Mouse (Mus musculus): ENCODE measurements around the gene A630089N07Rik.
A peak's percentile ranks its signal among the peaks of the same experiment; 100 is the strongest.
"Not testable (repeated sequence)": the region's sequence is repeated elsewhere in the genome, so short reads cannot be mapped to it uniquely, and the experiment has no call there.

The A630089N07Rik gene

DNA sequence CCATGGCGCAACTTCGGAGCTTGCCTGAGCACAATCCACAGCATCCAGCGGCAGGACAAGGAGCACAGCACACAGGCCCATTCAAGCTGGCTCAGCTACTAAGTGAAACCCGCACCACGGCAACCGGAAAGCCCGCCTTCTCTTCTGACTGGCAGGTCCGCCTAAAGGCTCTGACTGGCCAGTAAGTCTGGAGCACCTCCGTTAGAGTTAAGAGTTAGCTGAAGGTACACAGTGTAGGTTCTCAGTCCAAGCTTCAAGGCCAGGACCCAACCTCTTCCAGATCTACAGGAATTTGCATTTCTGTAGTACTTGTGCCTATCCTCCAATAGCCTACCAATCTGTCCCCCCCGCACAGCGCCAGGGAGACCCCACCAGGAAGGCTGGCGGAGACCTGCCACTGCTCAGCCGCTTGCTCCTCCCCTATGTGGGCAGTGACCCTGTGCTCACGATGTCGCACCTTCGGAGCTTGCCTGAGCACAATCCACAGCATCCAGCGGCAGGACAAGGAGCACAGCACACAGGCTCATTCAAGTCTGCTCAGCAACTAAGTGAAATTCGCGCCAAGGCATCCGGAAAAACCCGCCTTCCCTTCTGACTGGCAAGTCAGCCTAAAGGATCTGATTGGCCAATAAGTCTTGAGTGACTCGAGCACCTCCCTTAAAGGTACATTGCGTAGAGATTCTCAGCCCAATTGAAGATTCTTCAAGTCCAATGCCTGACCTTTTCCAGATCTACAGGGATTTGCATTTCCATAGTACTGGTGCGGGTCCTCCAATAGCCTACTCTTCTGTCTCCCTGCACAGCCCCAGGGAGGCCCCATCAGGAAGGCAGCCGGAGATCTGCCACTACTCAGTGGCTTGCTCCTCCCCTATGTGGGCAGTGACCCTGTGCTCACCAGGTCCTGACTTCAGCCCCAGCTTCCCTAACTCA, at the start of gene A630089N07Rik:
Gene A630089N07Rik (minus strand): TSS at position 562 of the 930 bp plus-strand sequence.
- DNase-seq: peak; percentile 89

GRCm38 (mm10) chr16:98107109-98107508, 24.9 kb upstream of the A630089N07Rik start:
- no peak for DNase-seq

DNA sequence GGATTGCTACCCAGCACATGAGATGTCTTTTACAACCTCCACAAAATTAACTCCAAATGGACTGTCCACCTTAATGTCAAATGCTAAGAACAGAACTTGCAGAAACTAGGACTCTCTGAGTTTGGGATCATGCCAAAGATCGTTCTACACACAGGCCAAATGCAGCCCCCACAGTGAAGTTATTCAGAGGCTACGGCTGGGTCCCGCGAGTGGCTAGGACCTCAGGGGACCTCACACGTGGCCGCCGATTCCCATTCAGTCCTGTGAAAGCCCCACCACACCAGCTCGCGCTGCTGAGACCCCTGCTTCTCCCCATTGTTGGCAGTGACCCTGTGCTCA, 731 bp downstream of the A630089N07Rik start:
- DNase-seq: not testable (repeated sequence)

- DNase-seq: not testable (repeated sequence)
Observed at GRCm38 (mm10) chr16:98081140-98081539, 1.1 kb downstream of the A630089N07Rik start.

- peak; percentile 10 for DNase-seq
Observed at GRCm38 (mm10) chr16:98079382-98079781, 2.9 kb downstream of the A630089N07Rik start.

GRCm38 (mm10) chr16:98041676-98042075, 40.6 kb downstream of the A630089N07Rik start:
- DNase-seq: peak; percentile 18

- not testable (repeated sequence) for DNase-seq
Observed at GRCm38 (mm10) chr16:98034971-98035370, 47.3 kb downstream of the A630089N07Rik start.

DNA sequence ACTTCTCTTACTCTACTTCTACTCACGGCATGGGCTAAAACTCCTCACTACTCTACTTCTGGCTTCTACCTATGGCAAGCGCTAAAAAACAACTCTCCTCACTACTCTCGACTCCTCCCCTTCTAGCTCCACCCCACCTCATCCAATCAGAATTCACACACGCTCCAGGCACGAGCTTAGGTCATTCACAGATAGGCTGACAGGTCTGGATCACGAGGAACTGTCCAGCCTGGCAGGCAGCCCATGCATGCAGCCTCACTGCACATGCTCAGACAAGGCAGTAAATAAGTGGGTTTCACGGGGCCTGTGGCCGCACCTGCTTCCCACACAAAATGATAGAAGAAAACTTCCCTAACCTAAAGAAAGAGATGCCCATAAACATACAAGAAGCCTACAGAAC, 56.1 kb downstream of the A630089N07Rik start:
- DNase-seq: not testable (repeated sequence)

DNA sequence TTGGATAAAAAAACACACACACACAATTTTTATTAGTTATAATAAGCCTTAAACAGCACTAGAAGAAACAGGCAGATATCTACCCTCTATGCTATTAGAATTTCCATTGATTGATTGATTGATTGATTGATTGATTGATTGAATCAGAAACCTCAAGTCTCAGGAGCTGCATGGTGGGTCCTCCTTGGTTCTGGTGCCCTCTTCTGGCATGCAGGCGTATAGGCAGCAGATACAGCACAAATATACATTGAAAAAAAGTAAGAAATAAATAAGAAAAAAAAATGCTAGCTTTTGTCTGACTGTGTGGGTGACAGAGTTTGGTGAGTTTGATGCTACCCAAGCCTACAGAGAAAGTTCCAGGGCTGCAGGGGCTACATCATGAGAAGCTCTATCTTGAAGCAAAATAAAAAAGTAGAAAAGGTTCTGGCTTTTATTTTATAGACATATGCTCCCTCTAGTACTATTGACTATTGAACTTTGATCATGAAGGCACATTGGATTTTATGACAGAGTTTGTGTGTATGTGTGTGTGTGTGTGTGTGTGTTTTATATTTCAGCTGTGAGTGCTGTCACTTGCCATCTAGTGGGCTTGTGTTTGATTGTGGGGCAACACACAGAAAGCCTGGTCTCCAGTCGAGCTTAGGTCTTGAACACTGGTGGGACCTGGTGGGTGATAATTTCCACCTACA, 59.4 kb downstream of the A630089N07Rik start:
- DNase-seq: no peak

GRCm38 (mm10) chr16:98022081-98022480, 60.2 kb downstream of the A630089N07Rik start:
- no peak for DNase-seq

DNA sequence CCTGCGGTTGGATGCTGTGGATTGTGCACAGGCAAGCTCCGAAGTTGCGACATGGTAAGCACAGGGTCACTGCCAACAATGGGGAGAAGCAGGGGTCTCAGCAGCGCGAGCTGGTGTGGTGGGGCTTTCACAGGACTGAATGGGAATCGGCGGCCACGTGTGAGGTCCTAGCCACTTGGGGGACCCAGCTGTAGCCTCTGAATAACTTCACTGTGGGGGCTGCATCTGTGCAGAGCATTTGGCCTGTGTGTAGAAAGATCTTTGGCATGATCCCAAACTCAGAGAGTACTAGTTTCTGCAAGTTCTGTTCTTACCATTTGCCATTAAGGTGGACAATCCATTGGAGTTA, 84.9 kb downstream of the A630089N07Rik start:
- not testable (repeated sequence) for DNase-seq

DNA sequence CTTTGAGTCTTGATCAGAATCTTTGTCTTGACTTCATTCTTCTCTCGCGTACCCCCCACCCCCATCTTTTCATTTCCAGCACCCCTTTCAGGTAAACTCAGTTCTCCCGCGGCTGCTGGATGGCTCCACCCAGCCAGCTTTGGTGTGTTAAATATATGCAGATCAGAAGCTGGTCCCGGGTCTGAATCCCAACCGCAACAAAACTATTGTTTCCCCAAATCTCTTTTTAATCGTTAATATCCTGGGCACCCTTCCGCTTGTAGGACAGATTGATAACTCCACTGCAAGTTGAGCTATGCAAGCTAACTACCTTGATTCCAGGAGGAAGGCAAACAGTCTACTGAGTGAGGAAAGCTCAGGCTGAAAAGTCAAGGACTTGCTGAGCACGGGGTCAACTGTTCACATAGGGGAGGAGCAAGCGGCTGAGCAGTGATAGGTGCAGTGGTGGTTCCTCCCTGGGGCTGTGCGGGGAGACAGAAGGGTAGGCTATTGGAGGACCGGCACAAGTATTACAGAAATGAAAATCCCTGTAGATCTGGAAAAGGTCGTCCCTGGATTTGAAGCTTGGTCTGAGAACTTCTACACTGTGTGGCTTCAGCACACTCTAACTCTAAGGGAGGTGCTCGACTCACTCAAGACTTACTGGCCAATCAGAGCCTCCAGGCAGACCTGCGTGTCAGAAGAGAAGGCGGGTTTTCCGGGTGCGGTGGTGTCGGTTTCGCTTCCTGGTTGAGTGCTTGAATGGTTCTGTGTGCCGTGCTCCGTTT, 85.5 kb downstream of the A630089N07Rik start, which contains the start of gene B230307C23Rik:
Gene B230307C23Rik (plus strand): TSS at position 700 of the 767 bp plus-strand sequence.
- peak; percentile 92 for DNase-seq

DNA sequence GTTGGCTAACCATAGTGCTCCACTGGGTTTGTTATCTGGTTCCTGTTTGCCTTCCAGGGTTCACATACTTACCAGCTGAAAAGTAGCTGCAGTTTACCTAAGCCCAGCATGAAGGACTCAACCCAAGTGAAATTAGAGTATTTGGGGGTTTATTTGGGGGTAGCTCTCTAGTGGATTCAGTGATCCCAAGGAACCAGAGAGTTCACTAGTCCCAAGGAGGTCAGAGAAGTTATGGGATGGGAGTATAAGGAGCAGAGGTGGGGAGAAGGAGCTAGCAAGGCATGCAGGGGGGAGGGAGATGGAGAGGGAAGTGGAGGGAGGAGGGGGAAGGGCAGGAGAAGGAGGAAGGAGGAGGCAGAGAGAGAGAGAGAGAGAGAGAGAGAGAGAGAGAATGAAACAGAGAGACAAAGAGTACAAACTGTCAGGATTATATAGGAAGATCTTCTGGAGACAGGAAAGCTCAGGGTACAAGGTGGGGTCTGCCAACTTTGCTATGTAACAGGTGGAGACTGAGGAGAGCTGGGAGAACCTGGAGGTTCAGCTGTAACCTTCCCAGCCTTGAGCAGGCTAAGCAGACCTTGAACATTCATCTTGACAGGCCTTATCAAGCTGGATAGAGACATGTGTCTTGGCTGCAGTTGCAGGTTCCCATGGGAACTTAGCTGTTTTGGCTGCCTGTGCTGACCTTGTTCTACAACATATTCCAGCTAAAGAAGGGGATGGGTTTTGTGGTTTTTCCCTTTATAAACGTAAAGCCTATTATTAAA, 86.2 kb downstream of the A630089N07Rik start:
- DNase-seq: peak; percentile 27

DNA sequence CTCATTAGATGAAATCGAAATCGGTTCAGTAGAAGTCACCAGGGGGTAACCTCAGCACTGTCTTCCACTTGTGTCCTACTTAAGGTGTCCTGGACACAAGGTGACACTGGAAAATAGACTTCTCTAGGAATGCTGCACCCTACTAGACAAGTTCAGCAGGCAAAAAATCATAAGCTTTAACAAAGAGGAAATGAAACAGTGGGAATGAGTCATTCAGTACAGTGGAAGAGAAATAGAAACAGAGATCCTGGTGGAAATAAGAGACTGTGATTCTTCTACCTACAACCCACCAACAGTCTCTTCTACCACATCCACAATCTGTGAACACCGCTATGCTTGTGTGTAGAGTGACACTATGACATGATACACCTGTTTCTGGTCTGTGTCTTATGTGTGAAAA, 89.8 kb downstream of the A630089N07Rik start:
- DNase-seq: not testable (repeated sequence)

GRCm38 (mm10) chr16:97991517-97991916, 90.7 kb downstream of the A630089N07Rik start:
- no peak for DNase-seq

- no peak for DNase-seq
Observed at GRCm38 (mm10) chr16:97984589-97984988, 97.7 kb downstream of the A630089N07Rik start.

- no peak for DNase-seq
Observed at GRCm38 (mm10) chr16:97981362-97981761, 100.9 kb downstream of the A630089N07Rik start.

GRCm38 (mm10) chr16:97977722-97978121, 104.5 kb downstream of the A630089N07Rik start:
- no peak for DNase-seq

GRCm38 (mm10) chr16:97977277-97977676, 105.0 kb downstream of the A630089N07Rik start:
- no peak for DNase-seq

- no peak for DNase-seq
Observed at GRCm38 (mm10) chr16:97963956-97964540, 118.2 kb downstream of the A630089N07Rik start.

GRCm38 (mm10) chr16:97962151-97962948, 119.9 kb downstream of the A630089N07Rik start, which contains the start of the genes C2cd2 and Zbtb21:
Gene C2cd2, minus strand, starts transcription at chr16:97962598.
Gene Zbtb21, minus strand, starts transcription at chr16:97962622.
- peak; percentile 97 for DNase-seq
